Mouse (Mus musculus): Measurements from ENCODE around the gene Keap1.
"Not testable (repeated sequence)": the region's sequence is repeated elsewhere in the genome, so short reads cannot be mapped to it uniquely, and the experiment has no call there.

Gene Keap1

DNA sequence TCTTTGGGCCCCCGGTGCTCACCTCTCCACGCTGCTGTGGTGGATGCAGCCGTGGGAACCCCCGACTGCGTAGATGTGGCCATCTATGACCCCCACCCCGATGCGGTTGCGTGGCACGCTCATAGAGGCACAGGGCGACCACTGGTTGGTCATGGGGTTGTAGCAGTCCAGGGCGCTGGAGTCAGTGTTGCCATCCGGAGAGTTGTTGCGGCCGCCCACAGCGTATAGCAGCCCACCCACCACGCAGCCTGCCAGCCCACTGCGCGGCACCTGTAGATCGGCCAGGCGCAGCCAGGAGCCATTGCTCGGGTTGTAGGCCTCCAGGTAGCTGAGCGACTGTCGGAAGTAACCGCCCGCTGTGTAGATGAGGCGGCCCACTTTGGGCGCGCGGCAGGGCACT is 5.8 kb downstream of the Keap1 start:
- no peak for DNase-seq (ENCODE audit: low spot score in 2 of 2)

DNA sequence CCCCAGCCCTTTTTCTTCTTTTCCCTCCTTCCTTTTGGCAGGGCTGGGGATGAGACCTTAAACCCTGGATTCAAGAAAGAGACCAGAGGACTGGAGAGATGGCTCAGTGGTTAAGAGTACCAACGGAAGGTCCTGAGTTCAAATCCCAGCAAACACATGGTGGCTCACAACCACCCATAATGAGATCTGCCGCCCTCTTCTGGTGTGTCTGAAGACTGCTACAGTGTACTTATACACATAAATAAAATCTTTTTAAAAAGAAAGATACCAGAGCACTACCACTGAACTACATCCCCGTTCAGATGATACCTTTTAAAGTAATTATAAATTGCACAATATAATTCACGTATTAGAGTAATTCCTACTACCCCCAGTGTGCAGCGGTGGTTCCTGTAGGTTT is 6.3 kb downstream of the Keap1 start:
- DNase-seq (ENCODE audit: low spot score in 2 of 2), result no peak

DNA sequence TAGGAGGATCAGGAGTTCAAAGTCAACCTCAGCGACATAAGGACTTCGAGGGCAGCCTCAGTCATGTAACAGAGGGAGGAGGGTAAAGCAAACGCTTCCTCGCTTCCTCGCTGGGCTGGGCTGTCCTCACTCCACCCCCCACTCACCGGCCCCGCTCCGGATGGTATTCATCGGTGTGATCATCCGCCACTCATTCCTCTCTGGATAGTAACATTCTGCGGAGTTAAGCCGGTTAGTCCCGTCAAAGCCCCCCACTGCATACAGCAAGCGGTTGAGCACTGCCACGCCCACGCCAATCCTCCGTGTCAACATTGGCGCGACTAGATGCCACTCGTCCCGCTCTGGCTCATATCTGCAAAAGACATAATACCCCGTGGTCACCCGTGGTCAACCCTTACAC is 7.6 kb downstream of the Keap1 start:
- DNase-seq (ENCODE audit: low spot score in 2 of 2), result no peak

DNA sequence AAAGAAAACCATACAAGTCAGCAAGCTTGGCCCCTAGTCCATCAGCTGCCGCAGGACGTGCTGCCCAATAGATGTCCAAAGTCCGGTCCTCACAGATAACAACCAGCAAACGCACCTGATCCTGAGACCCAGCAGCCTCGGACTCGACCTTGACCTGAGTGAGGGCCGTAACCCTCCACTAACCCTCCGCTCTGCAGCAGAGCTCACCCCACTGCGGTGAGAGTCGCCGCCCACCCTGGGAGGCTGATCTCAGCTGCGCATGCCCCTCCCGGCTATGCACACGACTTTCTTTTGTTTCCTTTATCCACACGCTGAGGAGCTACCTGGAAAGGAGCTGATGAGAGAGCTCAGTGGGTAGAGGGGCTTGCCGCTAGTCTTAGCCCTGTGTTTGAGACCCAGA is 11.8 kb downstream of the Keap1 start:
- DNase-seq (ENCODE audit: low spot score in 2 of 2), result no peak

DNA sequence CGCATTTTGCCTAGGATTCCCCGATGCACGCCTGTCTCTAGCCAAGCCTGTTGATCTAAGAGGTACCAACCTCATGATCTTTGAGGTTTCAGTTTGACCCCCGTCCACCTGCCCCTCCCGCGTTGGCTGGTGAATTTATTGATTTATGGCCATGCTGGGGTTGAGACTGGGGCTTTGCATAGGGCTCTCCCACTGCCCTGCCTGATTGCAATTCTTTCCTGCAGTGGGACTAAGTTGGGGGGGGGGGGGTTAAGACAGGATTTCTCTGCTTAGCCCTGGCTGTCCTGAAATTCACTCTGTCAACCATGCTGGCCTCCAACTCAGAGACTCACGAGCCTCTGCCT is 13.8 kb downstream of the Keap1 start:
- no peak for DNase-seq (ENCODE audit: low spot score in 2 of 2)

DNA sequence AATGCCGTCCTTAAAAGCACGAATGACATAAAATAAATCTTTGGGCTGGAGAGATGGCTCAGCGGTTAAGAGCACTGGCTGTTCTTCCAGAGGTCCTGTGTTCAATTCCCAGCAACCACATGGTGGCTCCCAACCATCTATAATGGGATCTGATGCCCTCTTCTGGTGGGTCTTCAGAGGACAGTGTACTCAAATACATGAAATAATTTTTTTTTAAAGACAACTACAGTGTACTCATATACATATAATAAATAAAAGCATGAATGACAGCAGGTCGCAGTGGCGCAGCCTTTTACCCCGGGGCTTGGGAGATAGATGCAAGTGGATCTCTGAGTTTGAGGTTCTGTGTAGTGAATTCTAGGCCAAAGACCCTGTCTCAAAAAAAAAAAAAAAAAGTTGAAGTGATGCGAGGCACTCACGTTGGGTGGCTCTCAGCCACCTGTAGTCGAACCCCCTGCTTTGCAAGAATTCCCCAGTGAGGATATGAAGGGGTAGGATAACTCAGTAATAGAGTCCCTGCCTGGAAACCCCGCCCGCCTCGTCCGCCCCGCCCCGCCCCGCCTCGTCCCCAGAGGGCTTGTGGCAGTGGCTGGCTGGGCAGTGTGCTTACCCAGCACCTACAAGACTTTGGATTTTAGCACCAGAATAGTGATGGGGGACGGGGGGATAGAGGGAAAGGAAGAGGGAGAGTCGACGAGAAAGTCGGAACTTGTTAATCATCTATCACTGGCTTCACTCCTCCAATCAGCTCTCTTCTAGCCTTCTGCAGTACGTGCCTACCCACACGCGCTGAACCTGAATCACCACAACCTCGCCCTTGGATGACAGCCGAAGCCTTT is 14.4 kb downstream of the Keap1 start:
- no peak for DNase-seq (ENCODE audit: low spot score in 2 of 2)

DNA sequence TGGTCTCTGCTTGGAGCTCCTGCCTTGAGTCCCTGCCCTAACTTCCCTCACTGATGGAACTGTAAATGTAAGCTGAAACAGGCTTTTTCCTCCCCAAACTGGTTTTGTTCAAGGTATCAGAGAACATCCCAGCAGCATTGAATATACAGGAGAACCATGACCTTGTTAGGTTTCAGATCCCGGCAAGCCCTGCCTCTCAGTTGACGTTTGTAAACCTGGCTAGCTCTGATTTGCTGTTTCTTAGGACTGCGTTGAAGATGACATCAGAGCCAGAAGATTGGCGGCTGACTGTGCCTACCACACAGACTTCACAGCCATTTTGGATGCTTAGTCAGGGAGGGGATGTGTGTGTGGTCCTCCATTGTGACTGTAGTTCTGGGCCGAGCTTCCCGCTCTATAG is 15.3 kb downstream of the Keap1 start:
- no peak for DNase-seq (ENCODE audit: low spot score in 2 of 2)

DNA sequence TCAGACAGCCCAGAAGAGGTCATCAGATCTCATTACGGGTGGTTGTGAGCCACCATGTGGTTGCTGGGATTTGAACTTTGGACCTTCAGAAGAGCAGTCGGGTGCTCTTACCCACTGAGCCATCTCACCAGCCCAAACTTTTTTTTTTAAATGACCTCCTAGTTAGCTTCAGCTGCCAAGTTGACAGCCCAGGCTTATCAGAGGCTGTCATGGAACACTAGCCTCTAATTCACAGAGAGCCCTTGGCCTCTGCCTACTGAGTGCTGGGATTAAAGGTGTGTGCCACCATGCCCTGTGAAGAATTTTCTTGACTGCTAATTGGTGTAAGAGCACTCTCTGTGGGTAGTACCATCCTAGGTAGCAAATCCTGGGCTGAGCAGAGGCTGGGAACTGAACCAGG is 15.7 kb downstream of the Keap1 start:
- DNase-seq (ENCODE audit: low spot score in 2 of 2), result not testable (repeated sequence)

DNA sequence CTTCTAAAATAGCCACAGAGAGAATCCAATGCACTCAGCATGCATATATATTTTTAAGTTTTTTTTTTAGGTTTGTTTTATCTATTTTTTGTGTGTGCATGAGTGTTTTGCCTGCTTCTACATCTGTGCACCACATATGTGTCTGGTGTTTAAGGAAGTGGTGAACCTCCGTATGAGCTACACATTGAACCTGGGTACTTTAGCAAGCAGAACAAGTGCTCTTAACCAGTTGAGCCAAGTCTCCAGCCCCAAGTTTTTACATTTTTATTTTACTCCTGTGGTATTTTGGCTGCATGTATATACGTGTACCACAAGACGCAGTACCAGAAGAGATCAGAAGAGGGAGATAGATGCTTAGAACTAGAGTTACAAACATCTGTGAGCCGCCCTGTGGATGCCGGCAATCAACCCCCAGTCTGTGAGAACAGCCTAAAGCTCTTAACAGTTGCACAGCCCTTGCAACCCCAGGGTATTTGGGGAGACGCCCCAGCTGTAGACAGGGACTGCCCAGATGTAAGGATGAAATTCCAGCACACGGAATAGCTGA is 17.7 kb downstream of the Keap1 start:
- DNase-seq (ENCODE audit: low spot score in 2 of 2), result no peak

DNA sequence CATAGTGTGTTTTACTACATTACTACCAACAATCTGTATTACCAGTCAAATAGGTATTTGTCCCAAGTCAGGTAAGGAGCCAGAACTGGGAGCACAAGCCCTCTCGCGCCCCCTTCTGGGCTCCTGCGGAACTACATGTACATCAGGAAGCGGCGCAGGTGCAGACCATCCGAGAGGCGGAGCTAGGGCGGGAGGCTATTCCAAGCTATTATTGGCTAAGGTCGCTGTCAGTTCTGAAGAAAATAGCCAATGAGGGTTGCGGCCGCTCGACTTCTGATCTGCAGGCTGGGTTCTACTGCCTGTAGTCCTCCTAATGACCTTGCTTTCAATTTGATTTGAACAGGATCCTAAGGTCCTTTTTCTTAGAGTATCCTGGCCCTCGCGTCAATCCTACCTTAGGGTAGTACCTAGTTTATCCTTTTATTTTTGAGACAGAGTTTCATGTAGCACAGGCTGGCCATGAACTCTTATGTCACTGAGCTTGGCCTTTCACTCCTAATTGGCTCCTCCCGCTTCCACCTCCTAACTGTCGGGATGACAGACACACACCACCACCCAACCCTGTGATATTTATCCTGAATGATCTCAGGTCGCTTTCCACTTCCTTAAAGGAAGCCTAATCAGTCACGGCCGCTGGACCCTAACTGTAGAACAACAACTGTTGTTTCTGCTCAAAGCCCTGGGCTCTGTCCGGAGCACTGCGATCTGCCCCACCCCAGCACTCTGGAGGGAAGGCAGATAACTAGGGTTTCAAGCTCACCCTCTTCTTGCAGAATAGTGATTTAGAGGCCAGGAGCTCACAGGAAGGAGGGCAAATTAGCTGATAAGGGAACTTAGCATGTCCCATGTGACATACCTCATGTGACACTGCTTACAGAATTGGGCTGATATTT is 18.4 kb downstream of the Keap1 start:
- DNase-seq (ENCODE audit: low spot score in 2 of 2), result peak; percentile 82 to 91

DNA sequence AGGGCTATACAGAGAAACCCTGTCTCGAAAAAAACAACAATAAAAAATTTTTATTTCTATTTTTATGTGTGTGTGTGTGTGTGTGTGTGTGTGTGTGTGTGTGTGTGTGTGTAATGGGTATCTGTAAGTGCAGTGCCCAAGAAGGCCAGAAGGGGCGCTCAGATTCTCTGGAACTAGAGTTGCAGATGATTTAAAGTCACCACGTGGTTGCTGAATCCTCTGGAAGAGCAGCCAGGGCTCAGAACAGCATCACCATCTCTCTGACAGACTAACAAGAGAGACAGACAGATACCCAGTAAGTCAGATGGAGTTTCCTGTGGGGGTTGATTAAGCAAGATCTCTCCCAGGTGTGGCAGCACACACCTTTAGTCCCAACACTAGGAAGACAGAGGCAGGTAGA is 19.3 kb downstream of the Keap1 start:
- no peak for DNase-seq (ENCODE audit: low spot score in 2 of 2)

DNA sequence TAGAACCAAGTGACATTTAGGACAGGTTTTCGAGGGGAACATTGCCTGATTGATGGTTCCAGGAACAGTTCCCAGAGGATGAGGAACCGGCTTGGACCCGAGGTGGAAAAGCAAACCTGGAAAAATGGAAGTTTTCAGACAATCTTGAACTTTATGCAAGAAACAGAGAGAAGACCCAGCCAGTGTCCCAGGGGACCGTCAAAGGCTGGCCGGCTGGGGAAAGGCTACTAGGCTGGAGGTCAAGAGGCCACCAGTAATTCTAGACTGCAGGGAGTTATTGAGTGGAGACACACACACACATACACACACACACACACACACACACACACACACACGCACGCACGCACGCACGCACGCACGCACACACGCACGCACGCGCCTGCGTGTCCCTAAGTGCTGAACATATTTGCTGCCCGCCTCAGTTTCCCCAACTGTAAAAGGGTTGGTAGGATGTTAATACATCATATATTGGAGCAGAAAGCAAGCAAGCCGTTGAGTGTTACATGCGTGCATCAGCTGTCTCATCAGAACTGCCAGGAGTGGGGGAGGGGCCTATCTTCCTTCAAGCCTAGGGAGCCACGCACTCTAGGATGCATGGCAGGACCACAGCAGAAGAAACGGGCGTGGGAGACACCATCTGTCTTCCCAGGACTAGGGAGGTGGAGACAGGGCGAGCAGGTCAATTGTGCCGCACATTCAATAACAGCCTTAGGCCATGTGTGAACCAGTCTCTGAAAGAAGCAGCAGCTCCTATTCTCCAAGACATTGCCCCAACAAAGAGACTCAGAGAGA is 22.9 kb downstream of the Keap1 start:
- DNase-seq (ENCODE audit: low spot score in 2 of 2), result no peak

DNA sequence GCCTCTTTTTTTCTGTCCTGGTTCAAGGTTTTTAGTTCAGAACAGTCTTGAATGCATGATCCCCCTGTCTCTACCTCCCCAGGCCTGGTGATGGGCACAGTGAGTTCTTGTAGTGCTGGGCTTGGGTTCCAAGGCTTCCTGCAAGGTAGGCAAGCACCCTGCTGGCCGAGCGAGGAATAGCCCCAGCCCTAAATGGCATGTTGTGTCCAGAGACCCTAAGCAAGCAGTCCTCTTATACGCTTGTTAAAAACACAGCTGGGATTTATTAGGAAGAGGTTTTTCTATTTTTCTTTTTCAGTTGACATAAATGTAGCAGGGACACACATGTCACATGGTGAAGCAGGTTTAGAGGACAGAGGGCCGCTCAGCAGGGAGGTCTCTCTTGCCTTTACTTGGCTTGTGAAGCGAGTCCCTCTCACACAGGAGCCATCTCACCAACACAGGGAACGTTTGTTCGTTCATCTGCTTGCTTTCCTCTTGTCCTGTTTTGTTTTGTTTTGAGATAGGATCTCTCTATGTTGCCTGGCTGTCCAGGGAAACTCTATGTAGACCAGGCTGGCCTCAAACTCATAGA is 25.5 kb downstream of the Keap1 start:
- DNase-seq (ENCODE audit: low spot score in 2 of 2), result no peak

DNA sequence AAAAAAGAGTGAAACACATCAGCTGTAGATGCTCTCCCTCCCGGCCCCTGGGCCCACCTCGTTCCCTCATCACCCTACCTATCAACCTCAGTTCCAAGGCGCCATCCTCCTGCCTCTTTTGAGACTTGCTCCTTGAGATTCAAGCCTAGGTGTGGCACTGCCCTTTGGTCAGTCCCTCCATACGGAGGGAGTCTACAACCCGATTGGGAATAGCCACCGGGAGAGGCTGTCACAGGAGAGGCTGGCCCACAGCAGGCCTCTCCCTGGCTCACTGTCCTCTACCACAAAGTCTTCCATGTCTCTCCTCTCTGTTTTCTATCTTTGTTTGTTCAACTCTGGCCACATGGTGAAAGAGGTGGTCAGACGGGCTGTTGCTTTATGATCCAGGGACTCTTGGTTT is 27.5 kb downstream of the Keap1 start:
- DNase-seq (ENCODE audit: low spot score in 2 of 2), result no peak

DNA sequence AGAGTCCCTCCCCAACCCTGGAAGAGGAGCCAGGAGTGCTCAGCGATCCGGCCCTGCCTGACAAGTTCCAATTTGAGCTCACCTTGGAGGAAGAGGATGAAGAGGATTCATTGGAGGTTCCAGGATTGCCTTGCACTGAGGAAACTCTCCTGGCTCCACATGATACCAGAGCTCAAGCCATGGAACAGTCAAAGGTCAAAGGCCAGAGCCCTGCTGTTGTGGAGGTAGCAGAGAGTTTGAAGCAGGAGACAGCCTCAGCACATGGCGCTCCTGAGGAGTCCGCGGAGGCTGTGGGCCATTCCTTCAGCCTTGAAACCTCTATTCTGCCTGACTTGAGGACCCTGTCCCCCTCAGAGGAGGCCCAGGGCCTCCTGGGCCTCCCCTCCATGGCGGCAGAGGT is 28.3 kb downstream of the Keap1 start:
- no peak for DNase-seq (ENCODE audit: low spot score in 2 of 2)

DNA sequence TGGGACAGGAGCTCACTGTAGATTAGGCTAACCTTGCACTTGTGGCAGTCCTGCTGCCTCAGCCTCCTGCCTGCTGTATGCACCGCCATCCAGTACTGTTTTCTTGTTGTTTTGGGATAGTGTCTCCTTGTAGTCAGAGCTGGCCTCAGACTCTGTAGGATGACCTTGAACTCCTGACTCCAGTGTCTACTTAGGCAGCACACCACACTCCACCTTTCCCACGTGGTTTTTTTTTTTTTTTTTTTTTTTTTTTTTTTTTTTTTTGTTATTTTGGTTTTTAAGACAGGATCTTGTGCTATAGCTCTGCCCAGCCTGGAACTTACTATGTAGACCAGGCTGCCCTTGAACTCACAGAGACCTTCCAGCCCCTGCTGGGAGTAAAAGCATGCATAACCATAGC is 30.5 kb downstream of the Keap1 start:
- DNase-seq (ENCODE audit: low spot score in 2 of 2), result no peak

DNA sequence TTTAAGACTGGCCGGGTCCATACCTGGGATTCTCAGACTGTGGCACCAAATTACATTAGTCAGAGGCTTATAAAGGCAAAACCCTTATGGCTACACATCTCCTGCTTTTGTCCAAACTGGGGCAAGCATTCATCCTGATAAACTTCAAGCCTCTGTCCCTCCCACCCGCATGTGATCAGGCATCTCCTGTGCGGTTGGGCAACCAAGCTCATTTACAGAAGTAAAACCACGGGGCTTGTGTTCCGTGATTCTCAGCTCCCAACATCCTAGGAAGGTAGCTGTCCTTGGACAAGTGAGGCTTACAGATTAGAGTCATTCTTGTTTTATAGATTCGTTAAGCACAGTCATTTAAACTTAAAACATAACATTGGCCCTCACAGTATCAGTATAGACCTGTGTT is 32.3 kb downstream of the Keap1 start:
- DNase-seq (ENCODE audit: low spot score in 2 of 2), result no peak

DNA sequence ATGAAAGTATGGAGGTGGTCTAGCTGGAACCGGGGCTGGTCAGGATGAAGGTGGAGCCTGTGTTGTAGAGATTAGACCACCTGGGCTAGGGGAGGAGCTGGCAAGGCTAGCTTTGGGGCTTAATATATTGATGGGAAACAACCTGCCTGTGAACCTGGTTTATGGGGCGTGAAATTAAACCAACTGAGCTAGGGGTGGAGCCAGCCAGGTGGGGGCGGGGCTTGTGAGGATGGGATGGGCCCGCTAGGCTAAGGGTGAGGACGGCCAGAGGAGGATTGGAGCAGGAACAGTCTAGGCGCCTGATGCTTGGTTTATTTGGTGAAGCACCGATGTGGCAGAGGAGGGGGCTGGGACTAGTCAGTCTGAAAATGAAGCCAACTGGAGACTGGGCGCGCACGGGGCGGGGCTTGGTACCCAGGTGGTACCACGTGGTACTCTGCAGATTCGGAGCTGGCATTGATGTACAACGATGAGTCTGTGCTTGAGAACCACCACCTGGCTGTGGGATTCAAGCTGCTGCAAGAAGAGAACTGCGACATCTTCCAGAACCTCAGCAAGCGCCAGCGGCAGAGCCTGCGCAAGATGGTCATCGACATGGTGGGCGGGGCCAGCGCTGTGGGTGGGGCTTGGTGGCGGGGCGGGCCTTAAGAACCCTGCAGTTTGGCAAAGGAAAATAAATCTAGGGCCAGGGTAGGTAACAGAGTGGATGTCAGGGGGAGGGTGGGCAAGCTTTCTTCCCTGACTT is 34.5 kb downstream of the Keap1 start:
- no peak for DNase-seq (ENCODE audit: low spot score in 2 of 2)

DNA sequence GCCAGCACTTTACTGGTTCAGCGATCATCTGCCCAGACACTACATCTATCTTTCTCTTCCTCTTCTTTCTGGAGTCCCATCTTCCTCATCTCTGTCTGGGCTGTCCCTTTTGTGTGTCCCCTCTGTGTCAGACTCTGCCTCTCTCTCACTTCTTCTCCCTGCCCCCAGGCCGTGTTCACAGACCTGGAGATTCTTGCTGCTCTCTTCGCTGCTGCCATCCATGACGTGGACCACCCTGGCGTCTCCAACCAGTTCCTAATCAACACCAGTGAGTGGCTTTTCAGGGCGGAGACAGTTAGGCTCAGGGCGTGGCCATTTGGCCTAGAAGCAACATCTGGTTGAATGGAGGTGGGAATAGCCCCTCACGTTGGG is 35.0 kb downstream of the Keap1 start:
- no peak for DNase-seq (ENCODE audit: low spot score in 2 of 2)

DNA sequence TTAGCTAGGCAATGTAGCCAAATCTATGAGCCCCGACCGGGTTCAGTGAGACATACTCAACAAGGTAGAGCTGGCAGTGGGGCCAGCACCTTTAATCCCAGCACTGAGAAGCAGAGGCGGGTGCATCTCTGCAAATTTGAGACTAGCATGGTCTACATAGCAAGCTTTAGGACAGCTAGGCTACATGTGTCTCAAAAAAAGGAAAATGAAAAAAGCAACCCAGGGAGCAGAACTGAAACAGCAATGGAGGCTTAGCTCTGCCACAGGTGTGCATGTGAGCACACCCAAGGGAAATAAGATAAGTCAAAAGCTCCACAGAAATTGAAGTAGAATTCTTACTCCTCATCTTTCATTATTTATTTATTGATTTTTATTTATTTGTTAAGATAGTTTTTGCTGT is 40.2 kb downstream of the Keap1 start:
- DNase-seq (ENCODE audit: low spot score in 2 of 2), result no peak

DNA sequence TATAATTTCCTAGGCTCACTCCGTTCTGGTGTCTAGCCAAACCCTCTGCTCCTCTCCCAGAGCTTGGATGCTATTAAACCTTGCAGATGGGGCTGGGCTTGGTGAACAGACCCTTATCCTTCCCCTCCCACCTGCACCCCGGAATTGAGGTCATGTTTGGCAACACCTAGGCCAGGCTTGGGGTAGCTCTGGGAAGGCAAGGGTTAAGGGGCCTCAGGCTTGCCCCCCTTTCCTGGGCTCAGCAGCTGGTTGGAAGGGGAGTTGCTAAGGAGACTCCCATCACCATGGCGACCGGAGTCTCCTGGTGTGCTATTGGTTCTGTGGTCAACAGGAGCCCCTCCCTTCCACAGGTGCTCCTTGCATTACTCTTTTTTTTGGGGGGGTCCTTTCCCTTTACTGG is 41.2 kb downstream of the Keap1 start:
- no peak for DNase-seq (ENCODE audit: low spot score in 2 of 2)
